Mouse (Mus musculus): ENCODE results near the gene E130311K13Rik. TPM values are rescaled to one million over a fixed set of nuclear protein-coding genes. Genes with fewer than 3 reads are reported as not detected.

The E130311K13Rik gene
- total RNA-seq, 1 experiment from 2014 or later: 5.6 TPM

DNA sequence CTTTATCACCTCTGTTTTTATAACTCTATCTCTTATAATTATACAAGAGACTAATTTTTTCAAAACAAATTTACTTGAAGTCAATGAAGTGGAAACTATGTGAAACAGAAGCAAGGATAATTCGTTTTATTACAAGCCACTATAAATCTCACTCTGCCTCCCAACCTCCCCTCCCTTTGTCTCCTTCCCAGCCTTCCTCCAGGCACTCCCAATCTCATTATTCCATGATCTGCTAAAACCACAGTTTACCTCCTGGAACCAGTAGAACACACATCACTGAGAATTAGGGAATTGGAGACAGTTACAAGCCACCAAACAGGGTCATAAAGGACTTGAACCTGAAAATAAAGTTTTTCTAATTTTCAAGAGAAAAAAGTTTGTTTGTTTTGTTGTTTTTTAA is 32.1 kb downstream of the E130311K13Rik start:
- ATAC-seq (replicated peaks; ENCODE audit: low read depth, poor library complexity, severe bottlenecking): no peak

DNA sequence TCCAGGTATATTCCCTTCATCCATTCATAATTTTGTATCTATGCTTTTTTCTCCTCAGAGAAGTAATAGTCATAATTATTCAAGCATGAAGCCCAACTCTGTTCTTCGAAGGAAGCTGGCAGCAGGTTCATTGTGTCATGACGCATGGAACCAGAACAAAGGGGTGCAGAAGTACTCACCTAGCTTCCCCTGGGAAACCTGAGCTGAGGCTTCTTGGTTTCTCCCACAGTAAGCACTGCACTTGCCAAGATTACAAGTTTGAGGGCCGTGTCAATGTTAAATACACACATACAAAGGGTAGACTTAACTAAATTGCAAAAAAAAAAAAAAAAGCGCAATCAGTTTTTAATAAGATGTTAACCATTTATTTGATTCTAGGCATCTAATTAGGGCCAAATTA is 33.0 kb downstream of the E130311K13Rik start:
- ATAC-seq (replicated peaks; ENCODE audit: low read depth, poor library complexity, severe bottlenecking): no peak

- no peak for ATAC-seq (replicated peaks; ENCODE audit: low read depth, poor library complexity, severe bottlenecking)
These were observed 33.5 kb downstream of the E130311K13Rik start for GRCm38 (mm10) chr3:63895786-63896185.

- peak; percentile 89 for ATAC-seq (replicated peaks; ENCODE audit: low read depth, poor library complexity, severe bottlenecking)
These were observed 35.6 kb downstream of the E130311K13Rik start for GRCm38 (mm10) chr3:63893677-63894076.

- no peak for ATAC-seq (replicated peaks; ENCODE audit: low read depth, poor library complexity, severe bottlenecking)
These were observed 37.1 kb downstream of the E130311K13Rik start for GRCm38 (mm10) chr3:63892154-63892553.

GRCm38 (mm10) chr3:63881065-63881464 is 48.2 kb downstream of the E130311K13Rik start:
- ATAC-seq (replicated peaks; ENCODE audit: low read depth, poor library complexity, severe bottlenecking): peak; percentile 84

GRCm38 (mm10) chr3:63878995-63879666 is 50.1 kb downstream of the E130311K13Rik start:
- ATAC-seq (replicated peaks; ENCODE audit: low read depth, poor library complexity, severe bottlenecking): no peak

GRCm38 (mm10) chr3:63872818-63873217 is 56.5 kb downstream of the E130311K13Rik start:
- no peak for ATAC-seq (replicated peaks; ENCODE audit: low read depth, poor library complexity, severe bottlenecking)

DNA sequence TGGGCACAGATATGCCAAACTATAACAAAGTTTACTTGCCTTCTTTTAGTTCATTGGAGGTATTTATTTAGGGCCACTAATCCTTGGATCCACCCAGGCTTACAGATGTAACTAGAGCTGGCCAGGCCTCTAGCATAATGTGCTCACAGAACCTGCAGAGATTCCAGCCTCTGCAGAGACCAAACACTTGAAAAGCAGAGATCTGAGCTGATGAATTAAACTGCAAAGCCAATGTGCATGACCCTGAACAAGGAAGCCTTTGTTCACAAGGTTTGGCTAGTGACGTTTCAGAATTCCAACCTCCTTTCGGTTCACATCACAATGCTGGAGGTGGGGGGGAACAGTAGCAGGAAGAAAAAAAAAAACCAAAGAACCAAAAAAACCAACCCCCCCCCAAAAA is 58.0 kb downstream of the E130311K13Rik start:
- ATAC-seq (replicated peaks; ENCODE audit: low read depth, poor library complexity, severe bottlenecking): no peak

DNA sequence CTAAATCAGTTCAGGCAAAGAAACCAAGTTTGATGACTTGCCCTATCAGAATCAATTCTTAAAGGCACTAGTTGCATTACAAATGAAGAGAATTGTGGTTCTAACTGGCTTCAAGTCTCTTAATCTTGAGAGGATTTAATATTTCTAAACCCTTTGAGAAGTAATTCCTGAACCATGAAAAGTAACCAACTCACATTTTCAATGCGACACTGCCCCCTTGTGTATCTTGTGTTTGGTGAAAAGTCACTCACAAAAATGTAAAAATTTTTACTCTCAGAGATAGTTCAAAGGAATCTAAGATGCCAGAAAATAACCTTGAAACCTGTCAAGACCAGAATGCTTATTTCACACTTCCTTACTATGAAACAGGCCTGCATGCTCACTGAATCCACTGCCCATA is 61.0 kb downstream of the E130311K13Rik start:
- ATAC-seq (replicated peaks; ENCODE audit: low read depth, poor library complexity, severe bottlenecking): no peak

- ATAC-seq (replicated peaks; ENCODE audit: low read depth, poor library complexity, severe bottlenecking): no peak
These were observed 64.2 kb downstream of the E130311K13Rik start for GRCm38 (mm10) chr3:63865069-63865468.

Other genes starting within 250 kb of the E130311K13Rik start
- gene Plch1, start 30.0 kb downstream of the E130311K13Rik start, total RNA-seq (2017): not detected in 2 replicates
- 18.5 and 19.1 TPM in 2 replicates for gene Slc33a1, start 35.3 kb upstream of the E130311K13Rik start, total RNA-seq (2017)
- 52.2 and 54.9 TPM in 2 replicates for gene Gmps, start 46.6 kb upstream of the E130311K13Rik start, total RNA-seq (2017)
- gene Vmn2r1, start 152.1 kb upstream of the E130311K13Rik start, total RNA-seq (2017): not detected in 2 replicates
- not detected in 2 replicates for gene Vmn2r2, start 212.5 kb upstream of the E130311K13Rik start, total RNA-seq (2017)